Mouse (Mus musculus) layer of hippocampus, postnatal 10 days (tissue): ENCODE results near the gene Tuba1a. TPM values are rescaled to one million over a fixed set of nuclear protein-coding genes. Genes with fewer than 3 reads are reported as not detected.
A peak's percentile ranks its signal among the peaks of the same experiment; 100 is the strongest.
"Not testable (repeated sequence)": the region's sequence is repeated elsewhere in the genome, so short reads cannot be mapped to it uniquely, and the experiment has no call there.

Experiments
- DNase-seq, 2 experiments: peaks; one replicate each; pipeline ENCODE4 v3.0.0; 2021; ENCODE audit warnings: low spot score in 2 of 2
- total RNA-seq, 2 experiments: library from RNA; stranded (reverse); gene quantifications; 2 replicates each; pipeline ENCODE4 v1.2.3; 2021

Tuba1a gene
- total RNA-seq, 2 experiments from 2014 or later = 3,808 to 4,015 TPM

- DNase-seq = no peak
These were observed 2.5 kb upstream of the Tuba1a start for GRCm38 (mm10) chr15:98956000-98956399.

GRCm38 (mm10) chr15:98955324-98955723 lies 1.8 kb upstream of the Tuba1a start:
- no peak for DNase-seq

GRCm38 (mm10) chr15:98954425-98955253 lies 1.1 kb upstream of the Tuba1a start:
- peak; percentile 51 to 62 for DNase-seq

- DNase-seq = peak; percentile 77 to 82
These were observed 627 bp downstream of the Tuba1a start for GRCm38 (mm10) chr15:98952751-98953400.

GRCm38 (mm10) chr15:98952063-98952455 lies 1.4 kb downstream of the Tuba1a start:
- no peak for DNase-seq

GRCm38 (mm10) chr15:98951122-98952062 lies 2.1 kb downstream of the Tuba1a start:
- not testable (repeated sequence) for DNase-seq

- no peak for DNase-seq
These were observed 4.0 kb downstream of the Tuba1a start for GRCm38 (mm10) chr15:98949607-98949892.

GRCm38 (mm10) chr15:98948857-98949606 lies 4.5 kb downstream of the Tuba1a start:
- no peak for DNase-seq

GRCm38 (mm10) chr15:98948382-98948781 lies 5.1 kb downstream of the Tuba1a start:
- no peak for DNase-seq

GRCm38 (mm10) chr15:98947884-98948283 lies 5.6 kb downstream of the Tuba1a start:
- DNase-seq = no peak

- no peak for DNase-seq
These were observed 10.4 kb downstream of the Tuba1a start for GRCm38 (mm10) chr15:98943133-98943532.

- no peak for DNase-seq
These were observed 11.4 kb downstream of the Tuba1a start for GRCm38 (mm10) chr15:98942081-98942480.

- DNase-seq = no peak
These were observed 12.0 kb downstream of the Tuba1a start for GRCm38 (mm10) chr15:98941539-98941938.

- DNase-seq = no peak
These were observed 12.7 kb downstream of the Tuba1a start for GRCm38 (mm10) chr15:98940816-98941215.

GRCm38 (mm10) chr15:98934217-98934839 lies 19.2 kb downstream of the Tuba1a start, which contains the start of gene Tuba1b:
TSS of gene Tuba1b (minus strand) at chr15:98934565.
- peak; percentile 81 to 90 for DNase-seq

- peak; percentile 94 to 98 for DNase-seq
These were observed 19.7 kb downstream of the Tuba1a start for GRCm38 (mm10) chr15:98933833-98934216.

- not testable (repeated sequence) for DNase-seq
These were observed 20.4 kb downstream of the Tuba1a start for GRCm38 (mm10) chr15:98933004-98933671.

GRCm38 (mm10) chr15:98930998-98931397 lies 22.5 kb downstream of the Tuba1a start:
- no peak for DNase-seq

- DNase-seq = no peak
These were observed 23.3 kb downstream of the Tuba1a start for GRCm38 (mm10) chr15:98930017-98930734.
